Mouse (Mus musculus): ENCODE data around the gene Gm10409.
"Not testable (repeated sequence)": the region's sequence is repeated elsewhere in the genome, so short reads cannot be mapped to it uniquely, and the experiment has no call there.

The Gm10409 gene

DNA sequence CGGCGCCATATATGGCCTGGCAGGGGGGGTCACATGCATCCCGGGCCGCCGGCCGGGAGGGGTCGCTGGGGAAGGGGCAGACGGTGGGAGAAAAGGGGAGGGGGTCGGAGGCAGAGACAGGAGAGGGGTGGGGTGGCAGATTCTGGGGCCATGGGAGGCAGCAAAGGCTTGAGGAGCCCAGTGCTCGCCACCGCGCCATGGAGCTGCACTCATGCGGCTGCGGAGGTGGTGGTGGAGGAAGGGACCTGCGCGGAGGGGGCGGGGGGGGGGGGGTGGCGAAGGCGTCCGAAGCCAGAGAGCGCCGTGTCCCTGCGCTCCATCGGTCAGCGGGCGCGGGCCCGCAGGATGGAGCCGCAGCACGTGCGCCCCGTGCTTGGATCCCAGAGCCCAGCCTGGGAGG is at the start of gene Gm10409:
TSS of gene Gm10409 (plus strand) at position 301 of the 400 bp plus-strand sequence.
- DNase-seq: not testable (repeated sequence)

DNA sequence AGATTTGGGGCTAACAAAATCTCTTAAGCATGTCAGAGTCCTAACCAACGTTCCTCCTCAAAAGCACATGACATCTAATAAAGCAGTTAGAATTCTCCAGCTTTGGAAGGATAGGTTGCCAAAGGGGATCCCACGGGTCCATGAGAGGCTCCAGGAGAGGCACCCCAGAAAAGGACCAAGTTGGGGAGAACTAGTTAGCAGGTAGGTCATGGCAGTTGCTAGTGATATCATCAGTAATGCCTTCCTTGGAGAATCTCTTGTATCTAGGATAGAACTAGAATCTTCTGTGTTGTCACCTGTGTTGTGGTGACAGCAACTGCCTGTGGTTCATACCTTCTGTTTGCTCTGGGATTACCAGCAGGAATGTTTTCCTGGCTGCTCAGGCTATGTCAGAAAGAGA is 17.6 kb upstream of the Gm10409 start, which contains the start of gene Gm10413:
TSS of gene Gm10413 (plus strand) at position 301 of the 400 bp plus-strand sequence.
- DNase-seq: not testable (repeated sequence)

DNA sequence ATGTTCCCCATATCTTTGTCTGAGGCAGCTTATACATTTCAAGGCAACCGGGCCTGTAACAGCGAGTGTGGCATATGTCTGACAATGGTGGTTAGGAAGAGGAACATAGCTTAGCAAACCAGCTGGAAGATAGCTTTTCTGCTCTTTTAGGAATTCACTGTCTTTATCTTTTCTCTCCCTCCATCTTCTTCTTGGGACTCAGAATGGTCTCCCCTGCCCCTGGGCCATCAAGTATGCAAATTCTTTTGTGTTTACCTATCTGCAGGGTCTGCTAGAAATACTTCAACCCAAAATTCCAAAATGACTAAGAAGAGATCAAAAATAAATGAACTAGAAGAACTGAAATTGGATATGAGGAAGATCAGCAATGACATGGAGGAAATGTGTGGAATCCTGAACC is 15.4 kb downstream of the Gm10409 start, which contains the start of gene Gm3005:
TSS of gene Gm3005 (plus strand) at position 301 of the 400 bp plus-strand sequence.
- not testable (repeated sequence) for DNase-seq

DNA sequence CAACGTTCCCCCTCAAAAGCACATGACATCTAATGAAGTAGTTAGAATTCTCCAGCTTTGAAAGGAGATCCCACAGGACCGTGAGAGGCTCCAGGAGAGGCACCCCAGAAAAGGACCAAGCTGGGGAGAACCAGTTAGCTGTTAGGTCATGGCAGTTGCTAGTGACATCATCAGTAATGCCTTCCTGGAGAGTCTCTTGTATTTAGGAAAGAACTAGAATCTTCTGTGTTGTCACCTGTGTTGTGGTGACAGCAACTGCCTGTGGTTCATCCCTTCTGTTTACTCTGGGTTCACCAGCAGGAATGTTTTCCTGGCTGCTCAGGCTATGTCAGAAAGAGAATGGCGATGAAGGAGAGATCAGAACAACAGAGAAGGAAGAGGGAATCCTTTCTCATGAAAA is 36.7 kb downstream of the Gm10409 start, which contains the start of gene Gm10408:
TSS of gene Gm10408 (plus strand) at position 301 of the 400 bp plus-strand sequence.
- not testable (repeated sequence) for DNase-seq

Measured in cerebellum, postnatal 14 days (tissue).